Mouse (Mus musculus): ENCODE measurements around the gene Tlx1.

GRCm38 (mm10) chr19:45152183-45152650 is 1.7 kb downstream of the Tlx1 start:
- TF ChIP-seq CTCF (IDR thresholded peaks at IDR 0.05; ENCODE audit: low read depth, low read length) = no peak
- TF ChIP-seq GATA1 (IDR thresholded peaks at IDR 0.05; ENCODE audit: borderline replicate concordance, low read length) = no peak

Measured in G1E (cell line).